Mouse (Mus musculus) testis, postnatal 10 days (tissue): ENCODE measurements around the gene Ppp2r3c.
"Not testable (repeated sequence)": the region's sequence is repeated elsewhere in the genome, so short reads cannot be mapped to it uniquely, and the experiment has no call there.

Experiments used
- DNase-seq: peaks from one replicate; pipeline ENCODE4 v3.0.0; 2021; ENCODE audit warnings: low spot score

The Ppp2r3c gene

DNA sequence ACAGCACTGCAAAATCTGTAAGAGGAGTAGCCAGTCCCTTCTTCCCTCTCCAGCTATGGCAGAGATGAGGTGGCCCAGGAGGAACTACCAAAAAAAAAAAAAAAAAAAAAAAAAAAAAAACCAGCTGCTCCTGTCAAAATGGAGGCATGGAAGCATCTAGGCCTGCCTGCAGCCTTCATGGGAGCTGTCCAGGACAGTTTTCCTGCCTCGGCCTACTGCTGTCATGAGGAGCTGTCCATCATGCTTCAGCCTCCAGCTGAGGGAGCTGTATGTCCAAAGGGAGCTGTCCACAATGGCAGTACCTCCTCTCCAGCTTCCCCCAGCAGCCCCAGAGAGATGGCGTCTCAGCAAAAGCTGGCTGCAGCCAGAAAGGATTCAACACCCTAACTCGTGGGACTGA, 30.6 kb downstream of the Ppp2r3c start:
- DNase-seq: no peak

DNA sequence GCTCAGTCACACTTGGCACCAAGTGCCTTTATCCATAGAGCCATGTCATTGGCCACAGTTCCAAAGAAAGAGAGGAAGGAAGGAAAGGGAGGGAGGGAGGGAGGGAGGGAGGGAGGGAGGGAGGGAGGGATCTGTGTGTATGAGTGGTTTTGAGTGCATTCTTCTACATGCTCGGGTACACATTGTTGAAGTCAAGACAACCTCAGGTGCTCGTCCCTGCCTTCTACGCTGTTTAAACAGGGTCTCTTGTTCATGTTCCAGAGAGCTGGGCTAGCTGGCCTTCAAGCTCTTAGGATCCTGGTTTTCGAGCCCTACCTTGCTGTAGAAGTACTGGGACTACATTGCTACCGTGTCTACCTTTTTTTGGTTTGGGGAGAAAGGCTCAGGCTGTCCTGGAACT, 39.4 kb downstream of the Ppp2r3c start:
- not testable (repeated sequence) for DNase-seq

DNA sequence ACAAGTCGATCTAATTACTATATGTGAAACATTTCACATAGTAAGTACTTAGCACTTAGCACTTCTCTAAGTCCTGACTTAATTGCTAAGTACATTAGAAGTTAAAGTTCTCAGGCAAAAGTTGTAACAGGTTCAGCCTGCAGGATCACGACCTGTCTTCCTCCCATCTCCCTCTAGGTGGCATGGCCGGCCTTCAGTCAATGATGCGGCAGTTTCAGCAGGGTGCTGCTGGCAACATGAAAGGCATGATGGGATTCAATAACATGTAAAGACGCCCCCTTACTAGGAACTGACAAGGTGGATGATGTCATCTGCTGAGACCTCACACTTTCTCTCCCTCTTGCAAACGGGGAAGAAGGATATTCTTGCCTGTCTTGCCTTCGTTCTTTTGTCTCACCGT, 40.8 kb downstream of the Ppp2r3c start:
- DNase-seq: not testable (repeated sequence)

DNA sequence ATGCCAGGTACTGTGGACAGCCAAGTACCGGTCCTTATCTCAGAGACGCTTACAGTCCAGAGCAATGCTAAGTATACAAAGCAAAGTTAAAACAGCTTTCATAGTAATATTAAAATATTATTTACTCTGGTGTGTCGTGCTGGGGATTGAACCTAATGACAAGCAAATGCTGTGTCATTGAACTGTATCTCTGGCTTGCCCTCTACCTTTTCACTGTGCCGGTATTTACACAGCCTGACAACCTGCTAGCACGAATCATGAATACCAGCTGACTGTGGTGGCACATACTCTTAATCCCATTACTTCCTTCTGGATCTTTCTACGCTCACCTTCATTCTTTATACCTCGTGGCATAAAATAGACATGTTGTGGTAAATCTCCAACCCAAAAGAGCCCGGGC, 60.6 kb downstream of the Ppp2r3c start:
- not testable (repeated sequence) for DNase-seq

DNA sequence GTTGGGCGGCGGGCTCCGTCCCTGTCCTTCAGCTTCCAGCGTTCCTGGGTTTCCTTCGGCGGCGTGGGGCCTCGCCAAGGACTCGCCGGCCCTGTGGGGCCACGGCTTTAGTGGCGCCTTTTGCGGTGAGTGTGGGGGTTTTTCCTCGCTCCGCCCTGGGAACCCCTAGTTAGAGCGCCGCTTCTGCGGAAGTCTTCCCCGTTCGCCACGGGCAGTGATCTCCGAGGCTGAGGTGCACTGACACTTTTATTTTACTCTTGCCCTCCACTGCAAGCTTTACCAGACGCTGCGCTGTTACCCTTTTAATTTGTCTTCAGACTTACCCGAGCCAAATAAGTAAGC, 72.3 kb downstream of the Ppp2r3c start:
- not testable (repeated sequence) for DNase-seq

DNA sequence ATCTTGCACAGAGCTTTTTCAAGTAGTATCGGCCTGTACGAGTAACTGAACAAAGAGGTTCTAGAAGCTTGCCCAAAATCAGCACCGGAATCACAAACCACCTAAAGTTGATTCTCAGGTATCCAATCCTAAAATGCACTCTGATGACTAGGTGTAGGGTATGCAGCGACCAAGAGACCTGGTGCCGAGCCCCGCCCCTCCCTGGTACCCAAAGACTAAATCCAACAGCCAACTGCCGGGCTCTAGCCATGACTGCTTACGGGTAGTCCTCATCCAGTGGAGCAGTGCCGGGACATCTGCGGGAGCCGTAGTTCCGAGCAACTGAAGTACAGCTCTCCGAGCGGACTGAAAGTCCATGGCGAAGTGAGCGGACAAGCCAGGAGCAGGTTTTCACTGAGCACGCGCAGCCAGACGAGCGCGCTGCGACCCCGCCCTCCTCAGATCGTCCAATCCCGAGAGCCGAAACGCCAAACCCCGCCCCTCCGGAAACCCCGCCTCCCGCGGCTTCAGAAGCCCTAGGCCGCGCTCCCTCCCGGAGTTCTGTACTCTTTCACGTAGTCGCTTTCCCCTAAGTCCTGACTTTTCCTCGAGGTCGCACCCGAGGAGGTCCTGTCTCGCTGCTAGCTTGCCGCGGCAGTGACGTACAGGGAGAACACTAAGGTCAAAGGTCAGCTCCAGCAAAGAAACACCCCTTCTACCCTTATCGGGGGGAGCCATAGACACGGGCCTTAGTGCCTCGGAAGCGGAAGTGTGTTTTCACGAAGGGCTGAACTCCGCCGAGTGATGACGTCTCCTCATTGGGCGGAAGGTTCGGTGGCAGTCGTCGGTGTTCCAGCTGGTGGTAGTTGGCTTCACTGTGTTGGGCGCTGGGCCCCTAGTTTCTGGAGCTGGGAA, 72.9 kb downstream of the Ppp2r3c start, which contains the start of gene Srp54c:
Srp54c (plus strand) TSS at position 543 of the 894 bp plus-strand sequence.
- not testable (repeated sequence) for DNase-seq
